Mouse (Mus musculus) lung, adult 2 months (tissue): Measurements from ENCODE around the gene Mrc1. TPM values are rescaled to one million over a fixed set of nuclear protein-coding genes. Genes with fewer than 3 reads are reported as not detected.
"Not testable (repeated sequence)": the region's sequence is repeated elsewhere in the genome, so short reads cannot be mapped to it uniquely, and the experiment has no call there.

Experiments used
- DNase-seq: peaks from one replicate; pipeline ENCODE4 v3.0.0; 2022
- H3K4me1 ChIP-seq: fragments of 200-500 bp; 2 replicates; pipeline ENCODE4 v1.6.1; 2011; ENCODE audit warnings: low read length; ENCODE audit not compliant: control insufficient read depth, insufficient read depth
- H3K4me3 ChIP-seq: fragments of 200-500 bp; replicated peaks from 2 replicates; pipeline ENCODE3; 2011; ENCODE audit warnings: low read depth, mild to moderate bottlenecking, control low read depth, low read length; ENCODE audit errors: extremely low read depth
- CTCF ChIP-seq: fragments of 200-500 bp; IDR thresholded peaks from 2 replicates; pipeline ENCODE4 v1.5.1; 2011; ENCODE audit warnings: mild to moderate bottlenecking, low read length, control low read depth; ENCODE audit not compliant: insufficient read depth
- POLR2A ChIP-seq: fragments of 200-500 bp; IDR thresholded peaks from 2 replicates; pipeline ENCODE4 v1.6.1; 2011; ENCODE audit warnings: low read depth, mild to moderate bottlenecking, control low read depth, low read length, borderline replicate concordance; ENCODE audit errors: extremely low read depth
- WGBS: fragments of 180-500 bp; shearing (Covaris S2); methylation state at CpG from one replicate; pipeline ENCODE4 v1.1.7; 2018; 5-methylcytosine and 5-hydroxymethylcytosine counted together
- polyA plus RNA-seq: library from polyadenylated mRNA; depleted of rRNA; stranded (reverse); fragments of >200 nt; gene quantifications from 2 replicates; pipeline ENCODE4 v1.2.3, GENCODE M21; 2012; rRNA removed

Gene Mrc1
- polyA plus RNA-seq, result 5.0 and 9.6 TPM in 2 replicates

GRCm38 (mm10) chr2:14229149-14229548 is at the start of gene Mrc1:
TSS of gene Mrc1 (plus strand) at chr2:14229392.
- WGBS, result 38% methylated on average over 3 of the region's 3 CpGs
- TF ChIP-seq POLR2A (no peak), CTCF (no peak)
- Histone ChIP-seq H3K4me3 (peak within 1 kb of the TSS; percentile 46), H3K4me1 (no peaks in the 10 kb centered on the region; the same call in none of the 2 replicates)
- DNase-seq, result no peak

DNA sequence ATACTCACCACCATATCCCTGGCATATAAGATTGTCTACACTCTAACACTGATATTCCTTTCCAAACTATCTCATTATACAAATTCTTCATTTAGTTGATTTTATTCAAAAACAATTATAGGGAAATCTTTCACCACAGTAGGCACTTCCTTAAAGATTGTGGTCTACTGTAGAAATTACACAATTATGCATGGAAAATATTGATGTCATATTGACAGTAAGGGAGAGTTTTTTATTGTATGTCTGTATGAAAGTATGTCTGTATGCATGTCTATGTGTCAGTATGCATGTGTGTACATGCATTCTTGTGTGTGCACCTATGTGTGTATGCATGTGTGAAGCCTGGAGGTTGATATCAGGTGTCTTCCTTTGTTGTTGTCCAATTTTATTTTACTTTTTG is 44.8 kb upstream of the Mrc1 start:
- DNase-seq, result no peak
- H3K4me1 ChIP-seq, result peaks cover 5% of the 10 kb centered on the region; the same call in 1 of the 2 replicates
- TF ChIP-seq POLR2A, result no peak
- TF ChIP-seq CTCF, result no peak
- H3K4me3 ChIP-seq, result no peak overlapping the region

DNA sequence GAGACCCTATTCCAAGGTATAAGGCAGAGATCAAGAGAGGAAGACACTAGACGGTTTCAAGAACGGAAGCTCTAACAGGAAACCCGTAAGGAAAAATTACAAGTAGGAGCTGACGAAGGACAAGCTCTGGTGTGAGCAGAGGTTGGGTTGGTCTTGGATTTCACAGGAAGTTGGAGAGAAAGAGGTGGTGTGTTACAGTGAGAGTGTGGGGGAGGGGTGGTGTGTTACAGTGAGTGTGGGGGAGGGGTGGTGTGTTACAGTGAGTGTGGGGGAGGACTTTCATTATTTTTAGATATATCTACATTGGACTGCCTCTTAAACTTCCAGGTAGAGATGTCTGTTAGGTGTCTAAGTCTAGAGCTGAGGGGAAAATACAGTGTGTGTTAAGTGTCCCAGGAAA is 38.5 kb upstream of the Mrc1 start:
- Histone ChIP-seq H3K4me3 (no peak overlapping the region), H3K4me1 (no peaks in the 10 kb centered on the region)
- WGBS, result 47% methylated on average over 4 of the region's 4 CpGs
- no peak for DNase-seq
- TF ChIP-seq POLR2A, result no peak
- TF ChIP-seq CTCF, result no peak

- Histone ChIP-seq H3K4me3 (no peak overlapping the region), H3K4me1 (no peaks in the 10 kb centered on the region)
- WGBS, result 90% methylated on average over 4 of the region's 4 CpGs
- DNase-seq, result no peak
- TF ChIP-seq POLR2A, result no peak
- no peak for TF ChIP-seq CTCF
These were observed 37.6 kb upstream of the Mrc1 start for GRCm38 (mm10) chr2:14191601-14192000.

DNA sequence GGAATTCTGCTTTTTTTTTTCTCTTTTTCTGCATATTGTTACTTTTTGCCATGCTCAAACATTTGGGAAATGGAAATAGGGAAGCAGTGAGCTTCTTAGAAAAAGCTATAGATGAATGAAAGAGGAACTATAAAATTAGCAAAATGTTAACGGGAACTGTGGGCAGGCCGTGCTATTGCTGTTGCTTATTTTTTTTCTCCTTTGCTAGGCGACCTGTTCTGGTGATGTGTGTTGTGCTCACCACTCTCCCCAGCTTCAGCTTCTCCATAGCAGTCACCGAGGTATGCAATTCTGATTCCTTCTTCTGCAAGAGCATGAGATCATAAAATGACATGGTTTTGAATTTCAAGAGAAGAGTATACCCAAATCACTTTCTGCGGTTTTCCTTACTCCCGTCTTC is 37.1 kb upstream of the Mrc1 start:
- Histone ChIP-seq H3K4me1 (no peaks in the 10 kb centered on the region), H3K4me3 (no peak overlapping the region)
- WGBS, result 75% methylated on average over 6 of the region's 6 CpGs
- TF ChIP-seq CTCF (no peak), POLR2A (no peak)
- DNase-seq, result no peak

DNA sequence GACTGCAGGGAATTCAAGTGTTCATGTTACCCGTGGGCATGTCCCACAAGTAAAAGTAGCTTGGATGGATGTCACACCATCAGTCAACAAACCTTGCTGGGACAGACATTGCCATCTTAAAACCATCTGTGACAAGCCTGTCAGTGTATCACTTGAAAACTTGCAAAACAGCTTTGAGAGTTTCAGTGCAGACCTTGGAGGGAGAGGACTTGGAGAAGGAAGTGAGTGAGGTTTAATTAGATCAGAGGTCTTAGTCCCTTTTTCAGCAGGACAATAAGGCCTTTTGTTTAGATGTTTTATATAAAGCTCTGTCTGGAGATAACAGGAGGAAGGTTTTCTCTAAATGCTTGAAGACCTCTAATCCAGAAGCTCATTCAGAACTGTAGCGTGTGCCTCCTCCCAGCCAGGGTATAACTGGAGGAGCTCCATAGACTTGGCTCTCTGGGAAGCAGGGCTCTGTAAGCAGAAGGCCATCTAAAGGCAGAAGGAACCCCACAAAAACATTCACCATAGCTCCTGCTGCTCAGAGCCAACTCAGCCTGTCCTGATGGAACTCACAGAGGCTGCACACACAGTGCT is 30.8 kb upstream of the Mrc1 start:
- not testable (repeated sequence) for H3K4me3 ChIP-seq, DNase-seq, H3K4me1 ChIP-seq
- WGBS, result 60% methylated on average over 1 of the region's 2 CpGs

- no peak for DNase-seq
- H3K4me1 ChIP-seq, result no peaks in the 10 kb centered on the region
- WGBS, result 32% methylated on average over 2 of the region's 2 CpGs
- no peak overlapping the region for H3K4me3 ChIP-seq
- TF ChIP-seq POLR2A, result no peak
- TF ChIP-seq CTCF, result no peak
These were observed 29.6 kb upstream of the Mrc1 start for GRCm38 (mm10) chr2:14199621-14200020.

- H3K4me1 ChIP-seq, DNase-seq, H3K4me3 ChIP-seq: not testable (repeated sequence)
- WGBS, result 9% methylated on average over 1 of the region's 2 CpGs
These were observed 28.2 kb upstream of the Mrc1 start for GRCm38 (mm10) chr2:14200879-14201445.

DNA sequence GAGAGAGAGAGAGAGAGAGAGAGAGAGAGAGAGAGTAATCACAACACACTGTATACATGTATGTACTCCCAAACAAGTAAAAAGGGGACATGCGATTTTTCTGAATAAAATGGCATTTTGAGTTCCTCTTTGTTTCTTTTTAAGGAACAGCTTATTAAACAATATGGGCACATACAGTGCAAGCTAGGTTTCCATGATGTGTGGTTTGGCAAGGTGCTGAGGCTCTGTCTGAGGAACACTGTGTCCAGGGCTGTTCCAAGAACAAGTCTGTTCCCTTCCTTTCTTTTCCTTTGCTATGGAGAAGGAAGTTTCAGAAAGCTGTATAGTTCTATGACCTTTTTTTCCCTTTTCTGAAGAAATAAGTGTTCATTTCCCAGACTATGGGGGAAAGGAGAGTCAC is 24.9 kb upstream of the Mrc1 start:
- TF ChIP-seq POLR2A, result no peak
- no peak for TF ChIP-seq CTCF
- Histone ChIP-seq H3K4me1 (no peaks in the 10 kb centered on the region), H3K4me3 (no peak overlapping the region)
- 82% methylated on average over 1 of the region's 1 CpGs for WGBS
- no peak for DNase-seq

DNA sequence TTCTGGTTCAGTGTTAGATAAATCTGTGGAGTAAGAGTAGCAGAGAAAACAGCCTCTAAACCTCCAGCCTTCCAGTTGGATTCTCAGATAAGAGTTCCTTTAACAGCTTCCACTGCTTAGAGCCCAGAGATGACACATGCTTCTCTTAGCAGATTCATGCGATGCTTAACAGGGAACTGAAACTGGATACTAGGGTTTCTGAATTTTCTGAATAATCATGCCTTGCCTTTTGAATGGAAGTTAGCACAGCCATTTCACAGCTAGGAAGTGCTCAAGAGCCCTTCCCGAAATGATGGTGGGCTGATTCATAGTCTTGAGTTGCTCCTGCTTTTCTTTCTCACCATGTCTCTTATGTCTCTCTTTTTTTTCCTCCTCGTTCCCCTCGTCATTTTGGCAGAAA is 22.4 kb upstream of the Mrc1 start:
- WGBS, result 73% methylated on average over 4 of the region's 4 CpGs
- no peaks in the 10 kb centered on the region for H3K4me1 ChIP-seq
- TF ChIP-seq CTCF, result no peak
- no peak for TF ChIP-seq POLR2A
- no peak overlapping the region for H3K4me3 ChIP-seq
- DNase-seq, result no peak
